Mouse (Mus musculus) liver, adult (tissue): ENCODE data around the gene Ak1.

Experiments
- GATA4 ChIP-seq: IDR thresholded peaks from 2 replicates; pipeline ENCODE4 v1.6.1; 2014; ENCODE audit warnings: mild to moderate bottlenecking, low read length; ENCODE audit not compliant: insufficient replicate concordance

The Ak1 gene

GRCm38 (mm10) chr2:32590224-32590623, 31.3 kb upstream of the Ak1 start:
- no peak for TF ChIP-seq GATA4

DNA sequence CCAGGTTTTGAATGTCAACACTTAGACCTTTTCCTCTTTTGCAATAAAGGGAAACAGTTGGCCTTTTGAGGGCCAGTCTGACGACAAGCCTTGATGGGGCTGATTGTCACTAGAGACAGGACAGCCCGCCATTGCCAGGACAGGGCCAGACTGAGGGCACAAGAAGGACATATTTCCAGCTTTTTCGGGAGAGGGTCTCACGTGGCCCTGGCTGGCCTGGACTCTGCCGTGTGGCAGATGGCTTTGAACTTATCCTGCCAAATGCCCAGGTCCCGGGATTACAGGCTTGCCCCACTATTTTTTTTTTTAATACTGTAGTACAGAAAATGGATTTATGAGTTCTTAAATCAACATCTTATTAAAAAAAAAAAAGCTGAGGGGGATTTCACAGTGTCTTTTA, 30.3 kb upstream of the Ak1 start:
- TF ChIP-seq GATA4 = no peak

GRCm38 (mm10) chr2:32596725-32597124, 24.8 kb upstream of the Ak1 start:
- no peak for TF ChIP-seq GATA4

- TF ChIP-seq GATA4 = no peak
Measured at GRCm38 (mm10) chr2:32597248-32597647, 24.3 kb upstream of the Ak1 start.

- no peak for TF ChIP-seq GATA4
Measured at GRCm38 (mm10) chr2:32597699-32598098, 23.9 kb upstream of the Ak1 start.

DNA sequence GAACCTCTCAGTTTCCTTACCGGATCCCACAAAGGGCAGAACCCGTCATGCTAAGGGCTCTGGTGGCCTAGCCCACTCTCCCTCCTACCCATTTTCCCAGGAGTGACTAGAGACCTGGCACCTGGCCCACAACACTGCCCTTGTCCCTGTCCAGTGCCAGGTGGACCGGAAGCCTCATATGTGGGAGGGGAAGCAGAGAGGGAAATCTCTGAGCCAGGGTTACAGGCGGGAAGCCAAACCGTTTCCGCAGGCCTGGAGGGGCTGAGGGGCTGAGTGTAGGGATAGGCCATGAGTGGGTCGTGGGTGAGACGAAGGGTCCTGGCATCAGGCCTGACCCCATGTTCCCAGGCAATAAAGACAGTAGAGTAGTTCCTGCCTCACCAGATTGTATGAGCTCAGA, 23.1 kb upstream of the Ak1 start:
- no peak for TF ChIP-seq GATA4

DNA sequence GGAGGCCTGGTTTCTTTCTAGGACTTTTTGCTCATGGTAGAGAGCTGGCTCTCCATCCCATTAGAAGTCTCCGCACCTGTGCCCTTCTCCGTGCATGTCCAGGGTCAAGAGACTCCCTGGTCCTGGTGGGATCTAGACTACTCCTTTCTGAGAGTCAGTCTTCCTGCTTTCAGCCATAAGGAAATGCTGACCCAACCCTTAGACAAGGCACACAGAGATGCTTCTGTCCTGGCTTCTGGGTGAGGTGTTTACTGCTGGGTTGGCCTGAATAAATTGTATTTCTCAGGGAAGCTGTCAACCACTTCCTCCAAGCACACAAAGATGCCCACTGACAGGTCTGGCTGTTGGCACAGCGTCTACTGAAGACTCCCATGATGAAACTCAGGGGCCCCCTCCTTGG, 22.1 kb upstream of the Ak1 start, which contains the start of gene St6galnac6:
Gene St6galnac6, plus strand, starts transcription at position 301 of the 400 bp plus-strand sequence.
- no peak for TF ChIP-seq GATA4

GRCm38 (mm10) chr2:32601417-32602065, 20.0 kb upstream of the Ak1 start:
- no peak for TF ChIP-seq GATA4

DNA sequence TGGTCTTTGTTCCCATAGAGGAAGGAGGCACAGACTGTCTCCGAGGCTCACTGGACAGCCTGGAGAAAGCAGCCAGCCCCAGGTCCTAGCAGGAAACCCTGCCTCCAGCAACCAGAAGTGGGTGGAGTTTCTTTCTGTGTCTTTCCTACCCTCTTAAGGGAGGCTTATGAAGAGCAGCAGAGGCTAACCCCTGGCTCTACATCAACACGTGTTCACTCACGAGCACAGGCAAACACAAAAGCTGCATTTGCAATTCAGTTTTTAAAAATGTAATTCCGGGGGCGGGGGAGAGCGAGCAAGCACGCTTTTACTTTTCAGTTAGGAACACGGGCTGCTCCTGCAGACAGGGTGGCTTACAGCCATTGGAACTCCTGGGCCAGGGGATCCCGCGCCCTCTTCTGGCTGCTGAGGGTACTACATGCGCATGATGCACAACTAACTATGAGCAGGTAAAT, 18.9 kb upstream of the Ak1 start:
- no peak for TF ChIP-seq GATA4

GRCm38 (mm10) chr2:32604631-32605030, 16.9 kb upstream of the Ak1 start:
- TF ChIP-seq GATA4 = no peak

DNA sequence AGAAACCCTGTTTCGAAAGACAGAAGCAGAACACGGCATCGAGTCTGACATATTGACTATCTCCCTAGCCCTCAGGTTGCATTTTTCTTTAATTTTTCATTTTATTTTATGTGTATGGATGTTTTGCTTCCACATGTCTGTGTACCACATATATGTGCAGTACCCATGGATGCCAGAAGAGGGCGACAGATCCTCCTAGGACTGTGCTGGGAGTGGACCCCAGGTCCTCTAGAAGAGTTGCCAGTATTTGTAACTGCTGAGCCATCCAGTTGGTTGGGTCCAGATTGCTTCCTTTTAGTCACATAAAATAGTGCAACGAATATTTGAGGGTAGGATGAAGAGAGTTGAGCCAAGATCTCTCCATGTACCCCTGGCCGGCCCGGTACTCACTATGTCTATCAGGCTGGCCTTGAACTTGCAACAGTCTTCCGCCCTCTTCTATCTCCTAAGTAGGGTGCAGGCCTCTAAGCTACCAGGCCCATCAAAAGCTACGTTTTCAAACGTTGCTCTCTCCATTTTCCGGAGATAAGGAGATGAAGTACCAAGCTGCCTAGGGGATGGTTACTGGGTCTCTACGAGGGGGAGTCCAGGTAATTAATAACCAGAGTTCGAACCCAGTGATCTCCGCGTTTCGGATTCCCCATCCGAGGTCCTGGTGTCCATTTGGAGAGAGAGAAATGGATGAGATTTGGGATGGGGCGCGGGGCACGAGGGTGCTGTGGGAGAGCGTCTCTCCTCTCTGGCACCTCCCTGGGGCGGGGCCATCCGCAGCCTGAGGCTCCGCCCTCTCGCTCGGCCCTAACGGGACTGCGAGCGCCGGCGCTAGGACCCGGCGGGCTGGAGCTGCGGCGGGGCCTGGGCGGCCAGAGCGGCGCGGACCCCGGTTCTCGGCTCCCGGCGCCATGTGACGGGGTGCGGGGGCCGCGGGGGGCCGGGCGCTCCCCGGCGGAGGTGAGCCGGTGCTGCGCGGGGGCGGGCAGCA, 15.1 kb upstream of the Ak1 start:
- no peak; the same call in 1 of the 2 replicates for TF ChIP-seq GATA4

DNA sequence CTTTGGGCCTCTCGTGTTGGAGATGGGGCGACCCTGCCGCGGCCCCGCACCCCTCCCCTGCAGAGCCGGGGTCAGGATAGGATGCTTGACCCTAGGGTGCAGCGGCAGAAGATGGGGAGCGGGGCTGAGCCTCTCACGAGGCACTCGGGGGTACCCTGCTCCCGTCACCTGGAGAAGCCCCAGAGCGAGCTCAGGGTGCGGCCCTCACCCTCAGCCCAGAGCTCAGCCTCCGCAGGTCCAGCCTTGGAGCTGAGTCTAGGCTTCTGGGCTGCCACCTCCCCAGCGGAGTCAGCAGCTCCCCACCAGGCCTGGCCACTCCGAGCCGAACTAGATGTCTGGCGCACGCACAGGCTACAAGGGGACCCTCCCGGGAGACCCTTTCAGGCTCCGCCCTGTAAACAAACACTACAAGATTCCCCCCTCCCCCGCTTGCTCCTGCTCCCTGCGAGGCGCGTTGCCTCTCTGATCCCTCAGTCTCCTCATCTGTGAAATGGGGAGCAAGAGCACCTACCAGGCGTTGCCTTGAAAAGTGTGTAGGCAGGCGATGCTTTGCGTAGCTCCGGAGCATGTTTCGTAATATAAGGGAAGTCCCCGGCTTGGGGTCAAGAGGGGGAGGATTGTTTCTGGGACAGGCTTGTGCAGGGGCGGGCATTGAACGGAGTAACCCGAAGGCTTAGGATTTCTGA, 14.2 kb upstream of the Ak1 start:
- TF ChIP-seq GATA4 = no peak

DNA sequence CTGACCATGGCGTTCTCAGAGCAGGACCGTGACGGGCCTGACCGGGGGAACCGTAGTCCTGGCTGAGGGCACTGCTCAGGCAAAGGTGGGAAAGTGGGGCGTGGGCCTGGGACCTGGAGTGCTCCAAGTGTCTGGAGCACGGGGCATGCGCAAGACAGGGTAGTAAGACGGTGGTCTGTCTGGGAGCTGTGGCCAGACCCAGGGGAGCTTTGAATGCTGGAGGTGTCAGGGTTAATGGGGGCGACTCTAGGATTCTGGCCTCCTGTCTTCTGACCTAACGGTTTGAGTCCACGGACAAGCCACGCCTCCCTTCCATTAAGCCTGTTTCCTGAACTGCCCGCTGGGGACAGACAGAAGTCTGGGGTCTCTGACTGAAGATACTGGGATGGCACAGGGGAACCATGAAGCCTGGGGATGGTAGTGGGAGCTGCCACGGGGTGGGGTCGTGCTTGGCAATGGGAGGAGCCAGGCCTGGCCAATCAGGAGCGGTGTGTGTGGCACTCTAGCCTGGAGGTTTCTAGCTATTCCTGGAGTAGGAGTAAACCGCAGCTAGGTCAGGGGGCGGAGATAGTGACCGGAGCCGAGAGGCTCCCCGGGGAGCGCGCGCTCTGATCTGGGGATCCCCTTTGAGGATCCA, 13.3 kb upstream of the Ak1 start:
- no peak for TF ChIP-seq GATA4

DNA sequence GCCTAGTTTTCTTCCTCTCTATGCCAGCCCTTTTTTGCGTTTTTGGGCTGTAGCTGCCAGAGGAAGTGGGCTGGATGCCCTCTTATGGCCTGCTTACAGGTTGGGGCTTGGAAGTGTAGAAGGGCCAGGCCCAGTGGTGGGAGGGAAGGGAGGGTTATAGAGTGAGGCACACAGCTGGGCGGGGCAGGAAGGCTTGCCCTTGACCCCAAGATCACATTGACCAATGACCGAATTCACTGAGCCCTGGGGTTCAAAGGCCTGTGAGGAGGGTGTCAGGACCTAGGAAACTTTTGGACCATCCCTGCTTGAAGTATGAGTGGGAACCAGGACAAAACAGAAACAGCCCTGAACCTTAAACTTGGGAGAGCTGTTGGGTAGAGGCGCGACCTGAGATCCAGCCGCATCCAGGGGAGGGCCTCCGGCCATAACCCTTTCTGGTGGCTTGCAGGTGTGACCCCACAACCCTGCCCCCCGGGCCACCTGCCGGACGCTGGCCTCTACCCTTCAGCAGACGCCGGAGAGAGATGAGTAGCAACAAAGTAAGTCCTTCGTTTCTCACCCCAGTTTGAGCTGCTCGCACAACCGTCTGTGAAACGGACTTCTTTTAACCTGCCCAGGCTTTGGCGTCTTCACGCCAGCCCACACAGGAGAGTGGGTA, 12.7 kb upstream of the Ak1 start:
- TF ChIP-seq GATA4 = no peak
